Mouse (Mus musculus) erythroblast, embryonic 14.5 days (primary cell): Measurements from ENCODE around the gene Lsp1.

Experiments used
- GATA1 ChIP-seq: IDR thresholded peaks from 2 replicates; pipeline ENCODE4 v1.6.1; 2012; ENCODE audit warnings: low read length, inconsistent platforms, mixed read lengths
- TAL1 ChIP-seq: IDR thresholded peaks from 3 replicates; pipeline ENCODE4 v1.6.1; 2012; ENCODE audit warnings: low read length, inconsistent platforms, mixed read lengths

DNA sequence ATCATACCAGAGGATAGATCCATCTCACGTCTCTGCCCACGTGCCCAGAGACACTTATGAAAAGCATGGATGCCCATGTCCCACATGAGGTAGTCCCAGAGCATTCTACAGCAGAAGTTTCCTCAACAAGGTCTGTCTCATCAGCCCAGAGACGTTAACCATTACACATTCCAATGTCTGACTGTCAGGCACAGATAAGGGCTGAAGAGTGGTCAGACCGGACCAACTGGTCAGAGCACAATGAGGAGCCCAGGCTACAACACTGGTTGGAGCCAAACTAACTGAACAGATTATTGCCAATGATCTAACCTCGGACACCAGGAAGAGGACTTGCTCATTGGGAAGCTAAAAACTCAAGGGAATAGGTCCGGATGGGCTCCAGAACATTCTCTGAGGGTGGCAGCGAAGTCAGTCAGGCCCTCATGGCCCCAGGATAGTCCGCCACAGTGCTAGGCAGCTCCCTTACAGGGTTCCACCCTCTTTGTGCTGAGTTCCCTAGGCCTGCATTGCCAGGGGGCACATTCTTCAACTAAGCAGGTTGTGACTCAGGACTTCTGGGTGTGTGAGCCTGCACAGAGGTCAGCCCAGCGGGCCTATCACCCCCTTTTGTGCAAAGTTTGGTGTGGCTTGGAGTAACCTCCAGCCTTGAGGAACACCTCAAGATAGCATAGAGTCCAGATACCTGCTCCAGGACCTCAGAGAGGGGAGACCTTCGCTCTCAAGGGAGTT, 26.3 kb upstream of the Lsp1 start, which contains the start of gene Syt8:
- TF ChIP-seq GATA1 = no peak
- TF ChIP-seq TAL1 = no peak
